Mouse (Mus musculus): ENCODE measurements around the gene Tssk1.

The Tssk1 gene

DNA sequence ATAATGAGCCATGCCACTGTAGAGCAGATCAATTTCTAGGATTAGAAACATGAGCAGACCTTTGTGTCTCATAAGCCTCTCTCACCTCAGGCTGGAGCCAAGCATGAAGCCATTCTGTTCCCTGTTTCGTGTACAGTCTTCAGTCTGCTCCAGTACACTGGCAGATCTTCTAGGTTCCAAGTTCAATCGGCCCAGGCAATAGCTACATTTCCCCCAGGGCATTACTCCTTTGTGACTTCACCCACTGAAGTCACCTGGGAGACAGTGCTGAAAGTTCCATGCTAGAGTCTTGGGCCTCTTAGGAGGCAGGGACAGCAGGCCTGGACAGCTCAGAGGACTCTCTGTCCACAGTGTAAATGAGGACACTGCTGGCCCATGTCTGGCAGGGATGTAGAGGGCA, at the start of gene Tssk1:
Gene Tssk1, plus strand, starts transcription at position 301 of the 400 bp plus-strand sequence.
- DNase-seq = no peak

DNA sequence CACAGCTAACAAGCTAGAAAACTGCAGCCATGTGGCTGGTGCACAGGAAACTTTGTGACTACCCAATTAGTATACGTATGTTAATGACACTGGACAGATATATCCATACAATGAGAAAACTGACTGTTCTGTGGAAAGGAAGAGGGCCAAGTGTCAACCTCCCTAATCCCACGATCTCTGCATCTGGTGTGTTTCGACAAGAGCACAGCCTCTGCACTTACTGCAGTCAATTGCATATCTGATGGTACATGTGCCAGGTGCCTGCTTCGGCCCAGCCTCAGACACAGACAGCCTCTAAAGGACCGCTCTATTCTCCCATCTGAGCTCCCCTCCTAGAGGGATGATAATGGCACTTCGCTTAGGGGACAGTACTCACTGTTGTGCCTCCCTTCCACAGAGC, 45.6 kb upstream of the Tssk1 start:
- DNase-seq = no peak

DNA sequence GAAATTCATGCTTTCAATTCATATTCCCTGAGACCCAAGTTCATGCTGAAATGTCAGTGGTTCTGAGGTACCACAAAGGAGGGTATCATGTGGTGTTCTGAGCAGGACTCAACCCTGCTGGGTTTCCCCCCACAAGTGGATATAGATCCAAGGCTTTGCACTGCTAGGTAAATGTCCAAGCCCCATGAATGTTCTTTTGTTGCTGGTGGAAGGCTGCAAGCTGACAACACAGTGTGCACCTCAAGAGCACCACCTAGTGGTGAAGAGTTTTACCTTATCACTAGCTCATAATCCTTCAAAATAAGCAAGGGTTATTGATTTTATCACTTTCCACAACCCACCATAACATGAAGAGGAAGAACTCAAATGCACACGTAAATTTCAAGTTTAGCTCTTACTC, 45.1 kb upstream of the Tssk1 start:
- peak; percentile 66 for DNase-seq

DNA sequence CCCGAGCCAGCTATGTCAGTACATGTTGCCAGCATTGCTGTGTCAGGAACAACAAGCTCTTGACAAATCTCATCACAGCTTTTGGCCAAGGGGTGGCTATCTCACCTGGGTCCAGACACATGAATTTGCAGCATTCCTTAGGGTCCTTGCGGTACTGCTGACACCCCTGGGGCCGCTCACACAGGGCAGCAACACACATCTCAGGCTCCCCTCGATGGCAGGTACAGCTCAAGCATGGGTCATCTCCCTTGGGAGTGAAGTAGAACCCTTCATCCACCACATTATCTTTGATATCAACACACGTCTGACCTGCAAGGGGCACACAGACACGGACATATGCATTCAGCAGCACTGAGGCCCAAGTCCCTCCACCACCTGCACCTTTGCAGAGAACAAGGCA, 44.5 kb upstream of the Tssk1 start:
- DNase-seq = no peak

DNA sequence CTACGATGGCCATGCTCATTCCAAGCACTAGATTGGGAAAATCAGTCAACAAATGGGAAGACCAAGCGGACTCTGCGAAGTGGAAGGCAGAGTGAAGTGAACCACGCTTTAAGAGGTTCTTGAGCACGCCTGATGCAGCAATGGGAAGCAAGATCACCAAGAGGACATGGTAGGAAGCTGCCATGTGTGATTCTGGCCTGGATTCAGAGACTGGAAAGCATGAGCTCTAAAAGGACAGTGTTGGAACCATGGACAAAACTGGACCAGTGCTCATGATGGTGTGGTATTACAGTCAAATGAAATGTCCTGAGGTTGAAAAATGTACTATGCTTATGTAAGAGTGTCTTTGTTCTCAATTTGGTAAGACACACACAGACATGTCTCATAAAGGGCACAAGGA, 42.7 kb upstream of the Tssk1 start:
- no peak for DNase-seq

DNA sequence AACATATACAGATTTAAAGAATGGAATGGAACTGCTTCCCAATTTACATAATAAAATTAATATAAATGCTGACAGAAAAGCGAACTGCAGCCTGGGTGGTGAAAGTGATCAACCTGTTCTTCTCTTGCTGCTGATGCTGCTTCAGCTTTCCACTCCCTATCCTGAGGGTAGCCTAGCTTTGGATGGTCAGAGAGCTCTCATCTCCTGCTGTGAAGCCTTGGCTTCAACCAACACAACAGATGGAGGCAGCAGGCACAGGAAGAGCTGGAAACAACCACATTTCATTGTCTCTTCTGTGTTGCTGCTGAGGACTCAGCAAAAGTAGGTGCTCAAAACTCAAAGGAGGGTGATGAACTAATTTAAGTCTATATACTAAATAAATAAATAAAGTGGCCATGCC, 42.2 kb upstream of the Tssk1 start:
- no peak for DNase-seq

DNA sequence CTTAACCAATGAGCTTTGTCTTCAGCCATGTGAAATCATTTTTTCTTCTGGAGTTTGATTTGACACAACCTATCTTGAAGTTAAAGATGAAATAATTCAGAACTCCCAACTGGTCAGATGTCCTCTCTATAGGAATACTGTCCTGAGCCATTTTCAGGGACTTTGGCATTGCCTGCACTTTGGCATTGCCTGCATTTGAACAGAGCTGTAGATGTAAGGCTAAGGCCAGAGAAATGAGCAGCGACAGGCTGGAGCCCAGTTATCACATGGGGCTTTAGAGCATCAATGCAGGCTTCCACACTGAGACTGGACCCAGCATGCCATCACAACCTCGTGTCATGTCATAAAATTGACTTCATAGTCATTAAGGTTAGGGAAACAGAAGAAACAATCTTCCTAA, 40.8 kb upstream of the Tssk1 start:
- DNase-seq = no peak

DNA sequence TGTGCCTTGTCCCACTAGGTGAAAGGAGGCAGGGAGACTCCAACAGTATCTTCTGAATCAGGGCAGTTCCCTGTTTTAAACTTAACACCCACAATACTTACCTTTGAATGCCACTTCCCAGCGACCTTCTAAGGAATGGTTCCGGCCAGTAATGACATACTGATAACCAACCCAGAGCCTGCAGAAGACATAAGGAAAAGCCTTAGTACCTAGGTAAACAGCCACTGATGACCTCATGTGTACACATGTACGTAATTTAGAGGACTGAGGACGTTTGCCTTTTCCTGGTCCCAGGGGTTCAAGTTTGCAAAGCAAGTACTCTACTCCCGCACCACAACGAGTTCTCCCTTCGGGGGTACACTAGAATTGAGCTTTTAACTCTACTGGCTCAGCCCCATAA, 36.9 kb upstream of the Tssk1 start:
- no peak for DNase-seq

DNA sequence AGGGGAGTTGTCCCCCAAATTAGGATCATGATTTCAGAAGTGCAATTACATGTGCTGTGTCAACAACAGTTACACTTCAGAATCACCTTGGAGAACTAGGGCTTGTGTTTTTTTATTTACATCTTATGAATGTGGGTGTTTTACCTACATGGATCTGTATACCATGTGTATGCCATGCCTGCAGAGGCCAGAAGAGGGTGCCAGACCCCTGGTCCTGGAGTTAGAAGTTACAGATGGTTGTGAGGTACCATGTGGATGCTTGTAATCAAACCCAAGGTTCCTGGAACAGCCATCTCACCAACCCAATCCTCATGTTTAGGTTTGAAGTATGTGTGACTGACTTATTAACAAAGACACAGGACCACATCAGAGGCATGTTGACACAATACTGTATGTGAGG, 35.4 kb upstream of the Tssk1 start:
- no peak for DNase-seq

DNA sequence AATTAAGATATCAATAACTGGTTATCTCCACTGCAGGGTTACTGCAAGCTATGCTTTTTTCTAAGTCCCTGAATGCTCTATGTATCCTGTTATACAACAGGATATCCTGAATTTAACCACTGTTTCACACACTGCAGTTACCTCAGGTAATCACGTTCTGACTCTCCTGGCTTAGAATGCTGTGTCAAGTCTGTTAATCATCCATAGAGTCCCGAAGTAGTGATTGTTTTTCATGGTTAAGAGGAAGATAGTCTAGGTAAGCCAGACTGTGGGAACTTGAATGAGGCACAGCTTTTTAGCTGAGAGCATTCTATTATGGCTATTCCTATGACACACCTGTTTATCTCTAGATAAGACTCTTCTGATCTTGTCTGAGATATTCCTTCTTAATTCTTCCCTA, 28.7 kb upstream of the Tssk1 start:
- no peak for DNase-seq

DNA sequence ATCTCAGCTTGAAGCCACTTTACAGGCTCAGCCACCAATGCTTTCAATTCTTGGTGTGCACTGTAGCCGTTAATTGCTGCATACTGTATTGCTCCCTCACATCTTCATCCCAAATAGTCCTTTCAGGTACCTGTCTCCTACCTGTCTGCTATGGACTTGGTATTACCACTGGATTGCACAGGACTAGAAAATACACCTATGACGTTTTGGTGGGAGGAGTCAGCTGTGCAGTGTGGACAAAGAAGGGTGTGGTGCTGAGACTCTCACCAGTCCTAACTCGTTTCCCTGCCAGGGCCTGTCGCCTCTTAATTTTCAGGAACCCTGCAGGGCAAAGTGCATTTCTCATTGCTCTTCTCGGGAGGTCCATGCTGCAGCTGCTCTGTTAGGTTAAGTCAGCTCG, 28.3 kb upstream of the Tssk1 start:
- DNase-seq = peak; percentile 27

DNA sequence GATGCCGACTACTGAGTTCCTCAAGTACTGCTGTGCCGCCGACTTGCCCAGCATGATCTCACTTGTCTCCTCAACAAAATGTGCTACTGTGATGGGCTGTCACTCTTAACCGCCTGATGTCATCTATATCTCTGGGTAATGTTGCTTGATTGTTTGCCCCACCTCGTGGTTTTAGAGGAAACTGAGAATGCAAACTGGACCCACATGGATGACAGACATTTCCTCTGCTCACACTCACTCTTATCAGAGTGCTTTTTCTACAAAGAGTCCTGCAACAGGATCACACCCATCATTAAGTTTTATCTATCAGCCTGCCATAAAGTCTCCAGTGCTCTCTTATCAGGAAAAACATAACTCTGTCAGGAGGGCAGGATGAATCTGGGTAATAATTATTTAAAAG, 22.8 kb upstream of the Tssk1 start:
- DNase-seq = no peak

DNA sequence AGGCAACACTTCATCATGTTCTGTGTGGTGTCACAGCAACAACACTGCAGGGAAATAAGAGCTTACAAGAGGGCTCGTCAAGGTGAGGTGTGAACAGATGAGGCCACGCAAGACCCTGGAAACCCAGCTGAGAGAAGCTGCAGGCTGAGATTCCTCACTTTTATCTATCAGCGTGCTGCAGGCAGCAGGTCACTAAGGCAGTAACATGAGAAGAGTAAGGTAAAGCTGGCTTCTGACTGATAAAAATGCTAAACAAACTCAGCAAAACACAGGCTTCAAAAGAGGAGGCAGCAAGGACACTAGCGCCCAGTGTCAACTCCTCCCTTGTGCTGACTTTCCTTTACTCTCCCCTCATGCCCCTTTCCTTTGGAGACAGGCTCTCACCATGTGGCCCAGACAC, 21.0 kb upstream of the Tssk1 start:
- no peak for DNase-seq

DNA sequence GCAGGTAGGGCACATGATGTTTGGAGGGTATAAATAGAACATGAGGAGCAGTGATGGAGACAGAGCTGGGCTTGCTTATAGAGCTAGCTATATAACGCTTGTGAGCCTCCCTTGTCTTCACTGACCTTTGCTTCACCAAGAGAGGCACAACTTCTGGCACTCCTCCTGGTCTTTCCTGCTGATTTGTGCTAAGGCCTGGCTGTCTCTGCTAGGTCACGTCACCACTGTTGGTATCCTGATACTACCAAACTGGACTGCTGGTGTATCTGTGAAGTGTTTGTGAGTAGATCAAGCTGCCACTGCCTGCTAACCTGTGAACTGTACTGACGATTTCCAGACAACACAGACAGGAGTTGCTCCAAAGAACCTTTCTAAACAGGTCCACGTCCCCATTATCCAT, 18.8 kb upstream of the Tssk1 start:
- DNase-seq = no peak

DNA sequence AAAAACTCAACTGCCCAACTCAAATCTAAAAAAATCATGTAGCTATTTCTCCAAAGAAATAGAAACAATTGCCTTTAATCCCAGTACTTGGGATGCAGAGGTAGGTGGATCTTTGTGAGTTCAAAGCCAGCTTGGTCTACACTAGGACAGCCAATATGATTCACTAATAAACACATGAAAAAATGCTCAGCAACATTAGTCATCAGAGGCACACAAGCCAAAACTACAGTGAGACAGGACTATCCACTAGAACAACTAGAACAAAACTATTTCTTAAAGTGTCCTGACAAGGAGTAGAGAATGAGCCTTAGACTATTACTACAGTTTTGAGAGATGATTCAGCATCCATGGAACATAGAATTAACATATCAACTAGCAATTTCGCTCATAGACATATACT, 17.9 kb upstream of the Tssk1 start:
- no peak for DNase-seq

DNA sequence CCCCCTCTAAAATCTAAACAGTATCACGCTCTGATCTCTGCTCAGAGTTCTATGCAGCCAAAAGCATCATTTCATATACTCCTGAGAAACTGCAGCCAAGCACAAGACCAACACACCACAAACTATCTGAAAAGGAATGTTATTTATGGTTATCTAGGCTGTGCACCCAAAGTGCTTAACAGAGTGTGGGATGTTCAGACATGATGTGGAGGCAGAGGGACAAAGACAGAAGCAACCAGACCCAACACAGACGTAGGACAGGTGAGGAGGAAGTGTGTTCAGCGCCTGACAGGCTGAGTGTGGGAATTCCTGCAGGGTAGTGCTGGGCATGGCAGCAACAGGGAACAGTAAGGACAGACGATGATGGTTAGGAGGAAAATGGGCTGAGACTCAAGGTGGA, 14.5 kb upstream of the Tssk1 start:
- no peak for DNase-seq

DNA sequence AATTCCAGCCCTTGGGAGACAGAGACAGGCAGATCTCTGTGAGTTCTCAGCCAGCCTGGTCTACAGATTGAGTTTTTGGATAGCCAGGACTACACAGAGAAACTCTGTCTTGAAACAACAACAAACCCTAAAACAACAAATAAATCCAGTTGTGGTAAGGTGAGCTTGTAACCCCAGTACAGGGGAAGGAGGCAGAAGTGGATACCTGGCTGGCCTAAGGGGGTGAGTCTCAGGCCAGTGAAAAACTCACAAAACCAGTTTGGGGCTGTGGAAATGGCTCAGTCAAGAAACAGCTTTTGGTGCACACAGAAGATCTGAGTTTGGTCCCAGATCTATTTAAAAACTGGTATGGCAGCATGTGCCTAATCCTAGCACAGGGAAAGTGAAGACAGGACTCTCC, 11.8 kb upstream of the Tssk1 start:
- no peak for DNase-seq

DNA sequence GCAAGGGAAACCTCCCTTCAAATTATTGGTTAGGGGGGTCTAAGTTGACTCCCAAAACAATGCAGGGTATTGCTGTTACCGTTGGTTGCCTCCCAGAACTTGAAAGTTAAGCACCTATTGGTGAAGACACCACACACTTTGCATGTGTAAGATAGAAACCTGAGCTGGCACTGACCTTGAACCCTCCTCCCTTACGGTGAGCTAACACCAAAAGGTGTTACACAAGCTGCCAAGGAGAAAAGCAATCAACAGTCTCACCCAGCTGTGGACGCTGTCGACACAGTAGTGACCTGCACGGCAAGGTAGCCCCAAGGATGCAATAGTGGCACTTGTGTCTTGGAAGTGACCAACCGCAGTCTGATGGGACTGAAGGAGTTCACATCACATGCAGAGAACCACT, 9.9 kb upstream of the Tssk1 start:
- DNase-seq = no peak

DNA sequence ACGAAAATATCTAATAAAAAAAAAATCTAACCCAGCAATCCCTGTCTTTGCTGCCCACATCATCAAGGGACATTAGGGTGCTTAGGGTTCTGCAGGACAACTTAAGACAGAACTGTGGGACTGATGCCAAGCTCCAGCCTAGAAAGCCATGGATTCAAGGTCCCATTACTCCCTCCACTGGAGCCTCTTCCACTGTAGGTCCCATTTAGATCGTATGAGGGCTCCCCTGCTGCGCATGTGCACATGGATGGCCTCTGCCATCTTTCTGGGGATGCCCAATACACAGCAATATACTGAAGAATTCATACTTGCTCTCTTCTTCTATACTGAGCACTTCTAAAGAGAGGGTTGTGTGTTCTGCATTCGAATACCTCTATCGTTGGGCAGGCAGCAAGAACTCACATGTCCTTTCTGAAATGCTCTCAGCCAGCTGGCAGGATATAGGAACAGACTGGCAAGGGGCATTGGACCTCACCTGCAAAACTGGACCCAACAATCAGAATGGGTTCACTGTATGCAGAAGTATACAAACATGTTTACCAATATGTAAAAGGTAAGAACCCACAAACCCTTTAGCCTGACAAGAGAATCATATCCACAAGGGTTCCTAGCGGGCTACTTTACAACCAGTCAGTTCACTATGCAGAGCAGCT, 4.2 kb upstream of the Tssk1 start:
- DNase-seq = no peak

DNA sequence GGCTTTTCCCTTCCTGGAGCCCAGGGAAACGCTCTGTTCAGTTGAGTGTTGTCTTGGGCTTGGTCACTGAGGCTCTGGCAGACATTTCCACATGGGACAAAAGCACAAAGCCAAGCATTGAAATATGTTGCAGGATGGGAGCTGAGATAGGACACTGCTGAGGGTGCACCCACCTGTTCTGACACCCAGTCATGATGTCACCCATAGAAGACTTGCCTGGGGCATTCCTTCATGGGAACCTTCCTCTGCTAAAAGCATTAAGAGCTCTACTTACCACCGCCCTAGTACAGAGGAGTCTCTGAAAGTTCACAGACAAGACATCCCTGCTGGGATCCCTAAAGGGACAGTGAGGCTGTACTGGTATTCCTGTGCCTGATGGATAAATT, 3.7 kb upstream of the Tssk1 start:
- no peak for DNase-seq

DNA sequence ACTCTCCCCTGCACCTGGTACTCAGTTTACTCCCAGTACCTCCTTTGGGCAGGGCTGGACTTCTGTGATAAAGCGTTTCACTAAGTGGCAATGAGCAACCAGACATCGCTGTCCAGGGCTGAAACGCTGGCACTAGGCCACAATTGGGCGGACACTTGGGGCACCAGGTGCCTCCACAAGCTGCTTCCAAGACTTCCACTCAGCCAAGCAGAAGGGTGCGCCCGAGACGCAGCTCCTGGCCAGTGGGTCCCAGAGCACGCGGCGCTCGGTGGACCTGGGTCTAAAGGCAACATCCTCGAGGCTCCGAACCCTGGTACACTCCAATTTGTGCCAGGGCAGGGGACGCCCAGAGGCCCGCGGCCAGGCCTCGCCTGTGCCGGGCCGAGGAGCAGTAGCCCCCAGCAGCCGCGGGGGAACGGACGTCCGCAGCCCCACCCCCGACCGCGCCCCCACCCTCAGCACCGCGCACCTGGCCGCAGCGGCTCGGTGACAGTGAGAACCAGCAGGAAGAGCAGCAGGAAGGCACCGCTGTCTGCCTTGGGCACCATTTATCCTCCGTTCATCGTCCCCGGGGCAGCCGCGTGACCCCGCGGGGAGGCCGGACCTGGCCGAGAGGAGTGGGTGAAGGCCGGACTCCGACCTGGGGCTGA, 3.0 kb upstream of the Tssk1 start:
- peak; percentile 84 for DNase-seq

DNA sequence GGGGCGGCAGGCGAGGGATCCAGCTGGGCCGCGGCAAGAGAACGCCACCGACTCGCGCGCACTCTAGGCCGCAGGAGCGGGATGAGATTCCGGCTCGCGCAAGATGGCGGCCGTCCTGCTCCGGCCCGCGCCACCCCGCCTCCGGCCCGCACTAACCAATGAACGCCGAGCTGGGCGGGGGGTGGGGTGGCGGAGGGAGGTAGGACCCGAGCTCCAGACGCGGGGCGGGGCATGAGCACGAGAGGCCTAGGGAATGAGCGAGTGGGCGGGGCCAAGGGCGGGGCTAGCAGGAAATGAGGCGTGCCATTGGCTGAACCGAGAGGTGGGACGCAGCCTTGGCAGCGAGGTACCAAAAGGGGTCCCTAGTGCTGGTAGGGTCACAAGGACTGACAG, 2.5 kb upstream of the Tssk1 start, which contains the start of gene Gm20518:
Gene Gm20518, minus strand, starts transcription at position 105 of the 393 bp plus-strand sequence.
- peak; percentile 99 for DNase-seq

DNA sequence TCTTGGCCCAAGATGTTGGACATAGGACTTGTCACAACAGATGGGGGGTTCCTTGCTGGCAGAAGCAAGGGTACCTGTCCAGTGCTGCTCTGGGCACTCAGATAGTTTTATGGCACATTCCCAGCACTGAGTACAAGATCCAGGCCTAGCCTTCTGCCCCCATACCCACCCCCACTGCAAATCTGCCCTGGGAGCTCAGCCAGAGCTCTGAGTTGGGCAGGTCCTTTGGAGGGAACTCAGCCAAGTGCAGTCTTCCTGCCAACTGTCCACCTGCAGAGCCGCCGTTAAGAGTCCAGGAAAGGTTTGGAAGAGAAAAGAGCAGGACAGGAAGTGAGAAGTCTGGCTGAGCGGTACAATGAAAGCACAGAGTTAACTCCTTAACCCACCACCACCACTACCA, 1.4 kb upstream of the Tssk1 start:
- DNase-seq = peak; percentile 51

DNA sequence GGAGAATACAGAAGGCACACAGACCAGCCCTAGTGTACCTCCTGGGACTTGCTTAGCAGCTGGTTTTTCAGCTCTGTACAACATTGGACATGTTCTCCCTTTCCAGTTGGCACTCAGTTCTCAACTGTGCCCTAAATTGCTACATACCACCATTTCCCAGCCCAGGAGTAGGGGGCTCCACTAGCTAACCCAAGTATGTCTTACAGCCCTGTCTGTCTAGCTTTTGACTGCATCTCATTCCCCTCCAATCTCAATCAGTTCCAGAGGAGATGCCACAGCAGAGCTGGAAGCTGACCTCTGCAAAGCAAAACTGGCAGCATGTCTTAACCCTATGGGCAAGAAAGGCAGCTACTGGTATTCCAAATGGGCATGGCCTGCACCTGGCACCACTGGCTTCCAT, 2.1 kb downstream of the Tssk1 start:
- DNase-seq = no peak

DNA sequence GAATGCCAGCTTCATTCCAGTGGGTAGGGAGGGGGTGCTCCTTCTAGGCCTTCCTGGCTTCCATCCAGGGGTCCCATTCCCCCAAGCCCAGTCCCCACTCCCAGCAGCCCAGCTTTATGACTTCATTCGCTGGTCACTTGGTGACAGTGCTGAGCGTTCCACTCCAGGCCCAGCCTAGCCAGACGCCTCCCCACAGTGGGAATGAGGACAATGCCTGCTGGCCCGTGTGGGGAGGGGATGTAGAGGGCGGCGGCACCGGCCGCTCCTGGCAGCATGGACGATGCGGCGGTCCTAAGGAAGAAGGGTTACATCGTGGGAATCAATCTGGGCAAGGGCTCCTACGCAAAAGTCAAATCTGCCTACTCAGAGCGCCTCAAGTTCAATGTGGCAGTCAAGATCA, 4.4 kb downstream of the Tssk1 start, which contains the start of the genes Dgcr2 and Tssk2:
Gene Dgcr2, minus strand, starts transcription at position 101 of the 400 bp plus-strand sequence.
Gene Tssk2, plus strand, starts transcription at position 176 of the 400 bp plus-strand sequence.
- DNase-seq = no peak
